Mouse (Mus musculus) bone marrow macrophage, adult 2 months (primary cell): ENCODE data around the gene Nlgn1. TPM values are rescaled to one million over a fixed set of nuclear protein-coding genes. Genes with fewer than 3 reads are reported as not detected.

Experiments
- H3K27ac ChIP-seq: 2 replicates; pipeline ENCODE4 v1.5.1; 2012; ENCODE audit warnings: low read depth, low read length; ENCODE audit not compliant: insufficient read depth
- H3K4me1 ChIP-seq: 2 replicates; pipeline ENCODE4 v1.6.1; 2012; ENCODE audit warnings: low read length; ENCODE audit not compliant: control insufficient read depth, insufficient read depth
- H3K4me3 ChIP-seq: 2 replicates; pipeline ENCODE4 v1.5.1; 2012; ENCODE audit warnings: mild to moderate bottlenecking, low read length, moderate library complexity; ENCODE audit not compliant: insufficient read depth
- CTCF ChIP-seq: IDR thresholded peaks from 2 replicates; pipeline ENCODE4 v1.5.1; 2012; ENCODE audit warnings: low read depth, mild to moderate bottlenecking, low read length, moderate library complexity
- POLR2A ChIP-seq: IDR thresholded peaks from 2 replicates; pipeline ENCODE4 v1.6.1; 2012; ENCODE audit warnings: mild to moderate bottlenecking, low read depth, low read length, borderline replicate concordance
- polyA plus RNA-seq: library from polyadenylated mRNA; stranded (reverse); fragments of >200 nt; gene quantifications from 2 replicates; pipeline ENCODE4 v1.2.4, GENCODE M21; 2012; ENCODE audit not compliant: missing spikeins, insufficient read depth, insufficient read length

Gene Nlgn1
- polyA plus RNA-seq, 1 experiment, result not detected

GRCm38 (mm10) chr3:25897456-25897855 is 434.8 kb downstream of the Nlgn1 start:
- no peak overlapping the region for H3K4me3 ChIP-seq
- H3K4me1 ChIP-seq, result no peaks in the 10 kb centered on the region
- no peak overlapping the region for H3K27ac ChIP-seq
- no peak for TF ChIP-seq POLR2A
- TF ChIP-seq CTCF, result no peak

GRCm38 (mm10) chr3:25884797-25885196 is 447.5 kb downstream of the Nlgn1 start:
- no peaks in the 10 kb centered on the region for H3K4me1 ChIP-seq
- TF ChIP-seq POLR2A, result no peak
- no peak for TF ChIP-seq CTCF
- H3K4me3 ChIP-seq, result no peak overlapping the region
- no peak overlapping the region for H3K27ac ChIP-seq

GRCm38 (mm10) chr3:25869161-25869560 is 463.1 kb downstream of the Nlgn1 start:
- TF ChIP-seq CTCF (no peak), POLR2A (no peak)
- no peaks in the 10 kb centered on the region for H3K4me1 ChIP-seq

GRCm38 (mm10) chr3:25858384-25858783 is 473.9 kb downstream of the Nlgn1 start:
- TF ChIP-seq POLR2A (no peak), CTCF (no peak)
- H3K4me3 ChIP-seq, result no peak overlapping the region
- H3K27ac ChIP-seq, result no peak overlapping the region
- H3K4me1 ChIP-seq, result no peaks in the 10 kb centered on the region

More at GRCm38 (mm10) chr3:25869161-25869560, 463.1 kb downstream of the Nlgn1 start:
- Histone ChIP-seq H3K27ac (no peak overlapping the region), H3K4me3 (no peak overlapping the region)

GRCm38 (mm10) chr3:25844686-25845462 is 487.4 kb downstream of the Nlgn1 start:
- no peak overlapping the region for H3K4me3 ChIP-seq
- no peak for TF ChIP-seq POLR2A
- no peak for TF ChIP-seq CTCF
- H3K27ac ChIP-seq, result no peak overlapping the region
- no peaks in the 10 kb centered on the region for H3K4me1 ChIP-seq

GRCm38 (mm10) chr3:25830237-25830636 is 502.0 kb downstream of the Nlgn1 start:
- Histone ChIP-seq H3K4me3 (no peak overlapping the region), H3K27ac (no peak overlapping the region), H3K4me1 (no peaks in the 10 kb centered on the region)
- no peak for TF ChIP-seq CTCF
- no peak for TF ChIP-seq POLR2A

GRCm38 (mm10) chr3:25813368-25813767 is 518.9 kb downstream of the Nlgn1 start:
- no peak for TF ChIP-seq CTCF
- TF ChIP-seq POLR2A, result no peak
- H3K4me1 ChIP-seq, result no peaks in the 10 kb centered on the region
- H3K4me3 ChIP-seq, result no peak overlapping the region
- no peak overlapping the region for H3K27ac ChIP-seq

GRCm38 (mm10) chr3:25807559-25807958 is 524.7 kb downstream of the Nlgn1 start:
- TF ChIP-seq CTCF (no peak), POLR2A (no peak)
- no peak overlapping the region for H3K27ac ChIP-seq

GRCm38 (mm10) chr3:25781651-25782050 is 550.6 kb downstream of the Nlgn1 start:
- H3K4me3 ChIP-seq, result no peak overlapping the region
- H3K27ac ChIP-seq, result no peak overlapping the region
- no peaks in the 10 kb centered on the region for H3K4me1 ChIP-seq
- TF ChIP-seq CTCF (no peak), POLR2A (no peak)

More at GRCm38 (mm10) chr3:25807559-25807958, 524.7 kb downstream of the Nlgn1 start:
- no peak overlapping the region for H3K4me3 ChIP-seq
- H3K4me1 ChIP-seq, result no peaks in the 10 kb centered on the region

GRCm38 (mm10) chr3:25775437-25775836 is 556.8 kb downstream of the Nlgn1 start:
- TF ChIP-seq POLR2A (no peak), CTCF (no peak)

More at GRCm38 (mm10) chr3:25775437-25775836, 556.8 kb downstream of the Nlgn1 start:
- Histone ChIP-seq H3K4me1 (no peaks in the 10 kb centered on the region), H3K27ac (no peak overlapping the region), H3K4me3 (no peak overlapping the region)
